Mouse (Mus musculus) intestine, embryonic 14.5 days (tissue): Measurements from ENCODE around the gene Akr1a1. TPM values are rescaled to one million over a fixed set of nuclear protein-coding genes. Genes with fewer than 3 reads are reported as not detected.
"Not testable (repeated sequence)": the region's sequence is repeated elsewhere in the genome, so short reads cannot be mapped to it uniquely, and the experiment has no call there.

Experiments used
- ATAC-seq: fragments of 200-750 bp; cut with Nextera tagmentation; replicated peaks from 2 replicates; pipeline ENCODE4 v1.8.0; 2017; ENCODE audit warnings: low read depth, moderate number of reproducible peaks, moderate TSS enrichment, moderate library complexity; ENCODE audit not compliant: low FRiP score, low TSS enrichment
- DNase-seq: peaks from one replicate; pipeline ENCODE4 v3.0.0-alpha.2; 2018; ENCODE audit warnings: low spot score
- H3K27ac ChIP-seq: fragments of 300-500 bp; sonication (generic); 2 replicates; pipeline ENCODE4 v1.5.1; 2014; ENCODE audit warnings: low read depth, mild to moderate bottlenecking, control low read depth
- H3K27me3 ChIP-seq: fragments of 300-500 bp; sonication (generic); replicated peaks from 2 replicates; pipeline ENCODE4 v1.6.1; 2014; ENCODE audit warnings: low read length, control low read depth; ENCODE audit not compliant: control insufficient read depth, insufficient read depth
- H3K36me3 ChIP-seq: fragments of 300-500 bp; sonication (generic); 2 replicates; pipeline ENCODE4 v1.6.1; 2014; ENCODE audit warnings: low read length, control low read depth; ENCODE audit not compliant: control insufficient read depth, insufficient read depth
- H3K4me1 ChIP-seq: fragments of 300-500 bp; sonication (generic); replicated peaks from 2 replicates; pipeline ENCODE4 v1.6.1; 2014; ENCODE audit warnings: low read length, control low read depth, mixed read lengths; ENCODE audit not compliant: control insufficient read depth, insufficient read depth
- H3K4me2 ChIP-seq: fragments of 300-500 bp; sonication (generic); 2 replicates; pipeline ENCODE4 v1.6.1; 2014; ENCODE audit warnings: low read length
- H3K4me3 ChIP-seq: fragments of 300-500 bp; sonication (generic); 2 replicates; pipeline ENCODE4 v1.5.1; 2014; ENCODE audit warnings: low read depth, low read length, control low read depth, mixed read lengths
- H3K9ac ChIP-seq: fragments of 300-500 bp; sonication (generic); 2 replicates; pipeline ENCODE4 v1.6.1; 2014; ENCODE audit warnings: mild to moderate bottlenecking, low read length
- H3K9me3 ChIP-seq: fragments of 300-500 bp; sonication (generic); 2 replicates; pipeline ENCODE4 v1.6.1; 2016; ENCODE audit warnings: low read length, control low read depth; ENCODE audit not compliant: control insufficient read depth
- WGBS: fragments of 180-500 bp; shearing (Covaris S2); extraction: QIAGEN DNeasy Blood & Tissue Kit; methylation state at CpG from one replicate; pipeline ENCODE4 v1.1.7; 2014; 5-methylcytosine and 5-hydroxymethylcytosine counted together
- polyA plus RNA-seq: library from polyadenylated mRNA; unstranded; fragments of >200 nt; fragmentation: Nextera tagmentation; extraction: Ambion mirVana; gene quantifications from 2 replicates; pipeline ENCODE4 v1.2.1, GENCODE M21; 2014

Akr1a1 gene
- polyA plus RNA-seq, 1 experiment from 2014 or later: 764 TPM

DNA sequence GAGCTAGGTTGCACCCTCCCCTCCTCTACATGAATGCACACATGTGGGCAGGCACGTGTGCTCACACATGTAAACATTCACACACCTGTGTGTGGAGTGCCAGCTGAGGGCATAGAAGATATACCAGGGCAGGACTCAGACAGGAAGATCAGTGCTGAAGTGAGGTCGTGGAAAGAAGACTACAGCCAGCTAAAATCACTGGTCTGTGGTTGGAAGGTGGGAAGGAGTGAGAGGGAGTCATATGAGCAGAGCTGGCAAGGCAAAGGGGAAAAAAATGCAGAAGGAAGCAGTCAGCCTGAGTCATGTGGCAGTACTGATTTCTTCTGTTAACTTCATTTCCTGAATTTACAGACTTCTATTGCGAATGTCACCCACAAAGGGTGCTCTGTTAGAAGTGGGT is 16.7 kb upstream of the Akr1a1 start:
- H3K4me1 ChIP-seq: no peaks in the 10 kb centered on the region; the same call in 1 of the 2 replicates
- no peak overlapping the region for H3K9ac ChIP-seq
- no peak overlapping the region for H3K4me2 ChIP-seq
- no peaks in the 10 kb centered on the region for H3K27me3 ChIP-seq
- H3K9me3 ChIP-seq: no peaks in the 10 kb centered on the region
- no peak overlapping the region for H3K4me3 ChIP-seq
- ATAC-seq (no peak), DNase-seq (no peak)
- 61% methylated on average over 3 of the region's 3 CpGs for WGBS
- H3K36me3 ChIP-seq: no peaks in the 10 kb centered on the region
- no peak overlapping the region for H3K27ac ChIP-seq

GRCm38 (mm10) chr4:116666625-116667024 is 15.1 kb upstream of the Akr1a1 start:
- 67% methylated on average over 4 of the region's 4 CpGs for WGBS
- H3K9ac ChIP-seq: no peak overlapping the region
- H3K36me3 ChIP-seq: no peaks in the 10 kb centered on the region
- no peaks in the 10 kb centered on the region for H3K4me1 ChIP-seq
- H3K4me2 ChIP-seq: no peak overlapping the region
- no peak for ATAC-seq
- no peaks in the 10 kb centered on the region for H3K9me3 ChIP-seq
- H3K27me3 ChIP-seq: no peaks in the 10 kb centered on the region
- no peak overlapping the region for H3K4me3 ChIP-seq
- DNase-seq: no peak
- H3K27ac ChIP-seq: no peak overlapping the region

GRCm38 (mm10) chr4:116661998-116662397 is 10.5 kb upstream of the Akr1a1 start:
- no peak for DNase-seq
- Histone ChIP-seq H3K4me1 (no peaks in the 10 kb centered on the region), H3K4me2 (no peak overlapping the region), H3K4me3 (no peak overlapping the region), H3K27me3 (no peaks in the 10 kb centered on the region), H3K9me3 (no peaks in the 10 kb centered on the region), H3K9ac (no peak overlapping the region), H3K36me3 (no peaks in the 10 kb centered on the region), H3K27ac (no peak overlapping the region)
- WGBS: 92% methylated on average over 1 of the region's 1 CpGs
- ATAC-seq: no peak

GRCm38 (mm10) chr4:116660829-116661228 is 9.3 kb upstream of the Akr1a1 start:
- DNase-seq (no peak), ATAC-seq (no peak)
- H3K4me1 ChIP-seq: no peaks in the 10 kb centered on the region
- no peak overlapping the region for H3K27ac ChIP-seq
- no peak overlapping the region for H3K9ac ChIP-seq
- no peak overlapping the region for H3K4me3 ChIP-seq
- 67% methylated on average over 6 of the region's 6 CpGs for WGBS
- no peaks in the 10 kb centered on the region for H3K9me3 ChIP-seq
- no peak overlapping the region for H3K4me2 ChIP-seq
- no peaks in the 10 kb centered on the region for H3K27me3 ChIP-seq
- H3K36me3 ChIP-seq: no peaks in the 10 kb centered on the region

GRCm38 (mm10) chr4:116659916-116660315 is 8.4 kb upstream of the Akr1a1 start:
- DNase-seq, H3K4me3 ChIP-seq, H3K4me1 ChIP-seq, H3K27ac ChIP-seq, H3K9me3 ChIP-seq, H3K36me3 ChIP-seq, H3K9ac ChIP-seq, H3K27me3 ChIP-seq, ATAC-seq, H3K4me2 ChIP-seq: not testable (repeated sequence)
- WGBS: 77% methylated on average over 6 of the region's 6 CpGs

DNA sequence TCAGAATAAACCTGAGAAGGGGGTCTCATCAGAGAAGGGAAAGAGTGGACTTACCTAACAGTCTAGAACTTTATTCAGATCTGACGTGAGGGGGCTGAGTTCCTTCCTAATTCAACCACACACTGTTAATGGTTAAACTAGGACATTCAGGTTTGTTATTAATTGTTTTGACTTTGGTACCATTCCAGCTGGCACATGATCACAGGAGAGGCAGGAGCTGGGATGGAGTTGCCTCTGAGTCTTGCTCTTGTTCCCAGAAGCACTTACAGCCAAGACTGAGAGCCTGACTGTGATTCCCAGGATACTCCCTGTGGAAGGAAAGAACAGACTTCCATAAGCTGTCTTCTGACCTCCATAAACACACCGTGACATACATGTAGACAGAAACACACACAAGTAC is 8.0 kb upstream of the Akr1a1 start:
- no peak for DNase-seq
- 60% methylated on average over 2 of the region's 2 CpGs for WGBS
- H3K27me3 ChIP-seq: no peaks in the 10 kb centered on the region
- H3K27ac ChIP-seq: no peak overlapping the region
- no peaks in the 10 kb centered on the region for H3K4me1 ChIP-seq
- H3K4me2 ChIP-seq: no peak overlapping the region
- H3K4me3 ChIP-seq: no peak overlapping the region
- H3K36me3 ChIP-seq: no peaks in the 10 kb centered on the region
- no peak for ATAC-seq
- H3K9me3 ChIP-seq: no peaks in the 10 kb centered on the region
- no peak overlapping the region for H3K9ac ChIP-seq

GRCm38 (mm10) chr4:116657971-116658370 is 6.5 kb upstream of the Akr1a1 start:
- DNase-seq: no peak
- no peak overlapping the region for H3K27ac ChIP-seq
- WGBS: 50% methylated on average over 3 of the region's 3 CpGs
- H3K4me2 ChIP-seq: no peak overlapping the region
- H3K36me3 ChIP-seq: no peaks in the 10 kb centered on the region
- no peaks in the 10 kb centered on the region for H3K4me1 ChIP-seq
- no peaks in the 10 kb centered on the region for H3K27me3 ChIP-seq
- no peak for ATAC-seq
- no peaks in the 10 kb centered on the region for H3K9me3 ChIP-seq
- no peak overlapping the region for H3K4me3 ChIP-seq
- H3K9ac ChIP-seq: no peak overlapping the region

- Histone ChIP-seq H3K4me2 (no peak overlapping the region), H3K4me3 (no peak overlapping the region), H3K36me3 (no peaks in the 10 kb centered on the region), H3K4me1 (no peaks in the 10 kb centered on the region), H3K9me3 (no peaks in the 10 kb centered on the region), H3K9ac (no peak overlapping the region), H3K27me3 (no peaks in the 10 kb centered on the region), H3K27ac (no peak overlapping the region)
- WGBS: 71% methylated on average over 3 of the region's 3 CpGs
- no peak for DNase-seq
- ATAC-seq: no peak
These were observed 4.2 kb upstream of the Akr1a1 start for GRCm38 (mm10) chr4:116655658-116656057.

GRCm38 (mm10) chr4:116655100-116655499 is 3.6 kb upstream of the Akr1a1 start:
- H3K4me3 ChIP-seq: no peak overlapping the region
- no peak overlapping the region for H3K4me2 ChIP-seq
- no peaks in the 10 kb centered on the region for H3K9me3 ChIP-seq
- H3K9ac ChIP-seq: no peak overlapping the region
- H3K36me3 ChIP-seq: no peaks in the 10 kb centered on the region
- no peaks in the 10 kb centered on the region for H3K27me3 ChIP-seq
- DNase-seq: no peak
- no peak for ATAC-seq
- 60% methylated on average over 2 of the region's 2 CpGs for WGBS
- peaks cover 2% of the 10 kb centered on the region for H3K4me1 ChIP-seq
- H3K27ac ChIP-seq: no peak overlapping the region
